Mouse (Mus musculus): ENCODE measurements around the gene Mrpl30.

DNA sequence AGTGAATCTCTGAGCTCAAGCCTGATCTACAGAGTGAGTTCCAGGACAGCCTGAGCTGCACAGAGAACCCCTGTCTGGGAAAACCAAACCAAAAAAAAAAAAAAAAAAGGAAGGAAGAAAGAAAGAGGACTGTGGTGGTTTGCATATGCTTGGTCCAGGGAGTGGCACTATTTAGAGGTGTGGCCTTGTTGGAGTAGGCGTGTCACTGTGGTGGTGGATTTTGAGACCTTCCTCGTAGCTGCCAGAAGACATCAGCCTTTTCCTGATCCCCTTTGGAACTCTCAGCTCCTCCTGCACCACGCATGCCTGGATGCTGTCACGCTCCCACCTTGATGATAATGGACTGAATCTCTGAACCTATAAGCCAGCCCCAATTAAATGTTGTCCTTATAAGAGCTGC, 6.9 kb upstream of the Mrpl30 start:
- TF ChIP-seq GATA1 (IDR thresholded peaks at IDR 0.05; ENCODE audit: borderline replicate concordance, low read length) (no peak), FLI1 (IDR thresholded peaks at IDR 0.05; ENCODE audit: low read length) (no peak)

All from megakaryocyte, embryonic 14.5 days (primary cell).